Mouse (Mus musculus) bone marrow macrophage, adult 2 months (primary cell): Measurements from ENCODE around the gene Gm20695. TPM values are rescaled to one million over a fixed set of nuclear protein-coding genes. Genes with fewer than 3 reads are reported as not detected.
A peak's percentile ranks its signal among the peaks of the same experiment; 100 is the strongest.

Experiments used
- H3K27ac ChIP-seq: 2 replicates; pipeline ENCODE4 v1.5.1; 2012; ENCODE audit warnings: low read depth, low read length; ENCODE audit not compliant: insufficient read depth
- H3K4me1 ChIP-seq: 2 replicates; pipeline ENCODE4 v1.6.1; 2012; ENCODE audit warnings: low read length; ENCODE audit not compliant: control insufficient read depth, insufficient read depth
- H3K4me3 ChIP-seq: 2 replicates; pipeline ENCODE4 v1.5.1; 2012; ENCODE audit warnings: mild to moderate bottlenecking, low read length, moderate library complexity; ENCODE audit not compliant: insufficient read depth
- CTCF ChIP-seq: IDR thresholded peaks from 2 replicates; pipeline ENCODE4 v1.5.1; 2012; ENCODE audit warnings: low read depth, mild to moderate bottlenecking, low read length, moderate library complexity
- POLR2A ChIP-seq: IDR thresholded peaks from 2 replicates; pipeline ENCODE4 v1.6.1; 2012; ENCODE audit warnings: mild to moderate bottlenecking, low read depth, low read length, borderline replicate concordance
- polyA plus RNA-seq: library from polyadenylated mRNA; stranded (reverse); fragments of >200 nt; gene quantifications from 2 replicates; pipeline ENCODE4 v1.2.4, GENCODE M21; 2012; ENCODE audit not compliant: missing spikeins, insufficient read depth, insufficient read length

The Gm20695 gene
- polyA plus RNA-seq, 1 experiment = 1.0 TPM

GRCm38 (mm10) chr16:3854437-3855182, 29.8 kb upstream of the Gm20695 start:
- Histone ChIP-seq H3K4me1 (no peaks in the 10 kb centered on the region), H3K27ac (no peak overlapping the region), H3K4me3 (no peak overlapping the region)
- TF ChIP-seq POLR2A (no peak), CTCF (no peak)

- TF ChIP-seq CTCF (no peak), POLR2A (no peak)
- Histone ChIP-seq H3K27ac (no peak overlapping the region), H3K4me3 (no peak overlapping the region), H3K4me1 (no peaks in the 10 kb centered on the region)
These were observed 28.7 kb upstream of the Gm20695 start for GRCm38 (mm10) chr16:3855776-3856175.

- Histone ChIP-seq H3K27ac (no peak overlapping the region), H3K4me3 (no peak overlapping the region), H3K4me1 (no peaks in the 10 kb centered on the region)
- TF ChIP-seq POLR2A = no peak
- no peak for TF ChIP-seq CTCF
These were observed 25.2 kb upstream of the Gm20695 start for GRCm38 (mm10) chr16:3859254-3859653.

- no peak for TF ChIP-seq CTCF
- TF ChIP-seq POLR2A = no peak
- Histone ChIP-seq H3K4me3 (peak overlapping the region; percentile 90), H3K4me1 (peaks cover 3% of the 10 kb centered on the region; the same call in 1 of the 2 replicates), H3K27ac (no peak overlapping the region)
These were observed 12.6 kb upstream of the Gm20695 start for GRCm38 (mm10) chr16:3871815-3872214.

GRCm38 (mm10) chr16:3872216-3873047, 12.0 kb upstream of the Gm20695 start, which contains the start of gene Naa60:
Gene Naa60, plus strand, starts transcription at chr16:3872375.
- no peak within 1 kb of the TSS for H3K27ac ChIP-seq
- H3K4me1 ChIP-seq = peaks cover 3% of the 10 kb centered on the region; the same call in 1 of the 2 replicates

GRCm38 (mm10) chr16:3876346-3876745, 8.1 kb upstream of the Gm20695 start:
- peaks cover 3% of the 10 kb centered on the region for H3K4me1 ChIP-seq
- no peak overlapping the region for H3K4me3 ChIP-seq
- no peak overlapping the region for H3K27ac ChIP-seq
- TF ChIP-seq CTCF (no peak), POLR2A (no peak)

More at GRCm38 (mm10) chr16:3872216-3873047, 12.0 kb upstream of the Gm20695 start, which contains the start of gene Naa60:
- TF ChIP-seq CTCF (no peak), POLR2A (no peak)
- H3K4me3 ChIP-seq = peak within 1 kb of the TSS; percentile 90

GRCm38 (mm10) chr16:3885065-3885670, 720 bp downstream of the Gm20695 start:
- TF ChIP-seq CTCF (no peak), POLR2A (no peak)
- H3K27ac ChIP-seq = peak overlapping the region; percentile 76
- peak overlapping the region; percentile 86 for H3K4me3 ChIP-seq
- peaks cover 23% of the 10 kb centered on the region for H3K4me1 ChIP-seq

GRCm38 (mm10) chr16:3891621-3892295, 7.3 kb downstream of the Gm20695 start:
- TF ChIP-seq POLR2A (no peak), CTCF (no peak)
- no peak overlapping the region for H3K4me3 ChIP-seq
- no peak overlapping the region for H3K27ac ChIP-seq
- peaks cover 47% of the 10 kb centered on the region for H3K4me1 ChIP-seq

GRCm38 (mm10) chr16:3893739-3894138, 9.3 kb downstream of the Gm20695 start:
- TF ChIP-seq POLR2A (no peak), CTCF (no peak)
- Histone ChIP-seq H3K4me1 (peaks cover 37% of the 10 kb centered on the region), H3K4me3 (no peak overlapping the region), H3K27ac (peak overlapping the region; percentile 93)
